Mouse (Mus musculus): ENCODE measurements around the gene Sft2d1.
A peak's percentile ranks its signal among the peaks of the same experiment; 100 is the strongest.

Gene Sft2d1

GRCm38 (mm10) chr17:8361281-8362103, 50.6 kb downstream of the Sft2d1 start:
- DNase-seq (ENCODE audit: low spot score) = peak; percentile 73

DNA sequence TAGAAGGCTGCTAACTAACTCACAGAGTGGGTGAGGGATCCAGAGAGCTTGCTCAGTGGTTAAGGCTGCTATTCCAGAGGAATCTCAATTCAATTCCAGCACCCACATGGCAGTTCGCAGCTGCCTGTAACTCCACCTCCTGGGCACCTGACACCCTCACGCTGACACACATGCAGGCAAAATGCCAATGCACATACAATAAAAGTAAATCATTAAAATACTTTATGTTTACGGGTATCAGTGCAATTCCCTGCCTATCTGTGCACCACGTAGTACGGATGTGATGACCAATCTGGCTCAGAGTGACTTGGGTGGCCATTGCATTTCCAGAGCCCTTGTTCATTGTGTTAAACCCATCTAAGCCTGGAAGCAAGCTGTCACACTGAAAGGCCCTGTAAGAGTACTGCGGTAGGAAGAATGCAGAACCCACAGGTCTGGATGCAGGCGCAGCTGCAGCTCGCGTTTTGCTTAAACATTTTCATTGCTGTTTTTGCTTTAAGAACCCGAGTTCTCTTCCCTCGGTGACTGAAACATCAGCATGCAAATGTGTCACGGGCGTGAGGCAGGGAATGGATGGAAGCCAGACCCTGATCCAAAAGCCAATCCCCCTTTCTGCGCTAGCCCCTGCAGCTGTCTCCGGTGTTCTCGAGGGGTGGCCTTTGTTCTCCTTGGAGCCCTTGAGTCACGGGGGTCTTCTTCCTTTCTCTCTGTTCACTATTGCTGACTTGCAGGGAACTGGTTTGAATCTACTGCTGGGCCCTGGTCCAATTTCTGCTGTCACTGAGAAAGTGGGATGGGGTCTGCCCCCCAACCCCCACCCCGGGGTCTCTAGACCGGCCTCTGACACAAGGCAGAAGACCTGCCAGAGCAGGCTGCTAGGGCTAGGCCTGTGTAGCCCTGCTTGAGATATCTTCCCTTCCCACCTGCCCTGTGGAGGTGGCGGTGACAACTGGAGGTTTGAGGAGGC, 56.9 kb downstream of the Sft2d1 start:
- DNase-seq (ENCODE audit: low spot score) = peak; percentile 64

DNA sequence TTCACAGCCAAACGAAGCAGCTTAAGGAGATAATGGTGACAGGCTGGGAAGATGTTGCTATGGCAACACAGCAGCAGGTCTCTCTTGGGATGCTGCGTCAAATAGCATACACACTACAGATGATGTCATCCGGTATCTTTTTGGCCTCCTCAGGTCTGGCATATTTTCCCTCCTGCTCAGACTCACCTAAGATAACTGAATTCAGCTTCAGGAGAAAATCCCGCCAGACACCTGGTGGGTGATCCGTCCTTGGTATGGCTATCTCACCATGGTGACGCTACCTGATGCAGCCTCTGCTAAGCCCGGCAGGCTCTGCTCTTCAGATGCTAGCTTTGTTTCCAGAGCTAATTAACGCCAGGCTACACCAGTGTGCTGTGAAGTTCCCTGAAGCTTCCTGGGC, 57.7 kb downstream of the Sft2d1 start:
- peak; percentile 89 for DNase-seq (ENCODE audit: low spot score)

DNA sequence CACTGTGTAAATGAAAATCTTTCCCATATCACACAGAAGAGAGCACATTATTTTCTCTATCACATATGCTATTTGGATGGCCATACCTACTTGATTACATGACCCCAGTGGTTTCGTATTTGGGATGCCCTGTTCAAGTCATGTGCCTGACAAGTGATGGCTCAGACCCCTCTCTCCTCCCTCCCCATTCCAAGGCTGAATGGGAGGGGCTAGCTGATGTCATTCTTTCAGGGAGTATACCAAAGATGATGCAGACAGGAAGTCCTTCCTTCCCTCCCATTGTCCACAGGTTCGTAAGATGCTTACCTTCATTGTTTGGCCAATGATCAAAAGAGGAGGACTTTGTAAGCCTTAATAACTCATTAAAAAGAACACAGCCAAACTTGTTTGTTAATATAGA, 58.3 kb downstream of the Sft2d1 start:
- DNase-seq (ENCODE audit: low spot score) = peak; percentile 57

- DNase-seq (ENCODE audit: low spot score) = no peak
Measured at GRCm38 (mm10) chr17:8370634-8371229, 59.8 kb downstream of the Sft2d1 start.

GRCm38 (mm10) chr17:8371834-8372233, 60.9 kb downstream of the Sft2d1 start:
- peak; percentile 85 for DNase-seq (ENCODE audit: low spot score)

DNA sequence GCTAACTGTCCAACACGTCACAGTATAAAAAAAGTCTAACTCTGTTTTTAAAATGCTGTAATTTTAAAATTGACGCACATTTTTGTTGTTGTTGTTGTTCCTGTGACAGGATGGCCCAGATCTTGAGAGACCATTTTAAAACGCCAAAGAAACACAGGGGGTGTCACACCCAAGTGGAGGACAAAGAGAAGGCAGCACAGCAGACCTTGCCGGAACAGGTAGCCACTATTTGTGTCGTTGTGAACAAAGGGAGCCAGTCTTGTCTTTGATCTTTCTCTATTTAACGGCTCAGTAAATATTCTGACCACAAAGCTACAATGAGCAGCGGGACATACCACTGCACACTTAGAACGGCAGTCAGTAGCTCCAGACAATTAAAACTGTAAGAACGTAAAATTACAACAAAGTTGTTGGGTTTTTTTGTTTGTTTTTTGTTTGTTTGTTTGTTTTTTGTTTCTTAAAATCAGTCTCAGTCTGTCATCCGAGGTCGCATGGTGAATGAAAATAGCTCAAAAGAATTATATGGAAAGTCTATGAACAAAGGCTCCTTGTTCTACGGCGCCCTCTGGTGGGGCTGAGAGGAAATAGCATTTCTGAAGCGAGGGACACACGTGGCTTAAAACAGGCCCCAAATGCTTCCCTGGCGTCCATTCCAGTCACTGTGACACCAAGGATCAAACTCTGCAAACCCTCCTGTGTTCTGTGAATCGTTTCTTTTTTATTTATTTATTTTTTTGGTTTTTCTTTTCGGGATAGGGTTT, 61.6 kb downstream of the Sft2d1 start:
- DNase-seq (ENCODE audit: low spot score) = peak; percentile 90
